Mouse (Mus musculus): ENCODE results near the gene Slc2a1. TPM values are rescaled to one million over a fixed set of nuclear protein-coding genes. Genes with fewer than 3 reads are reported as not detected.

Gene Slc2a1
- polyA plus RNA-seq, 1 experiment from 2014 or later: 94.4 TPM

GRCm38 (mm10) chr4:119183525-119183924 lies 75.0 kb downstream of the Slc2a1 start:
- Histone ChIP-seq H3K9ac (replicated peaks; ENCODE audit: low read length) (no peak overlapping the region), H3K36me3 (ENCODE audit: control insufficient read depth, insufficient read depth, low read length) (no peaks in the 10 kb centered on the region), H3K9me3 (ENCODE audit: control insufficient read depth, low read length) (no peaks in the 10 kb centered on the region), H3K4me2 (ENCODE audit: low read length) (no peak overlapping the region), H3K27me3 (ENCODE audit: control insufficient read depth, insufficient read depth, low read length) (no peaks in the 10 kb centered on the region), H3K27ac (replicated peaks; ENCODE audit: low read depth, low read length) (no peak overlapping the region), H3K4me3 (replicated peaks; ENCODE audit: low read depth, low read length) (no peak overlapping the region), H3K4me1 (ENCODE audit: control insufficient read depth, insufficient read depth, low read length) (no peaks in the 10 kb centered on the region)
- ATAC-seq (ENCODE audit: low FRiP score, low TSS enrichment) (no peak), DNase-seq (no peak)
- 65% methylated on average over 1 of the region's 1 CpGs for WGBS

GRCm38 (mm10) chr4:119185771-119186170 lies 77.3 kb downstream of the Slc2a1 start:
- H3K4me1 ChIP-seq (ENCODE audit: control insufficient read depth, insufficient read depth, low read length): no peaks in the 10 kb centered on the region
- H3K27ac ChIP-seq (replicated peaks; ENCODE audit: low read depth, low read length): no peak overlapping the region
- ATAC-seq (ENCODE audit: low FRiP score, low TSS enrichment) (no peak), DNase-seq (no peak)
- no peak overlapping the region for H3K9ac ChIP-seq (replicated peaks; ENCODE audit: low read length)
- WGBS: 81% methylated on average over 4 of the region's 4 CpGs
- no peaks in the 10 kb centered on the region for H3K27me3 ChIP-seq (ENCODE audit: control insufficient read depth, insufficient read depth, low read length)
- H3K9me3 ChIP-seq (ENCODE audit: control insufficient read depth, low read length): no peaks in the 10 kb centered on the region
- no peaks in the 10 kb centered on the region for H3K36me3 ChIP-seq (ENCODE audit: control insufficient read depth, insufficient read depth, low read length)
- H3K4me3 ChIP-seq (replicated peaks; ENCODE audit: low read depth, low read length): no peak overlapping the region
- no peak overlapping the region for H3K4me2 ChIP-seq (ENCODE audit: low read length)

MicroRNAs encoded within 50 kb of the gene (microRNA counts, 519-probe panel; counts per million panel counts)
- not detected for microRNA mmu-miR-1957

Small RNAs within 50 kb of the gene (microRNA-seq; reads per million reads assigned to microRNA genes)
- gene Mir1957a: not detected

Other genes starting within 250 kb of the Slc2a1 start
- gene Olfr1331, start 244.1 kb upstream of the Slc2a1 start, polyA plus RNA-seq (2014; fragmentation: Nextera tagmentation; extraction: Ambion mirVana): not detected in 2 replicates
- not detected in 2 replicates for gene Olfr1330, start 220.1 kb upstream of the Slc2a1 start, polyA plus RNA-seq (2014; fragmentation: Nextera tagmentation; extraction: Ambion mirVana)
- not detected in 2 replicates for gene Olfr1329, start 191.2 kb upstream of the Slc2a1 start, polyA plus RNA-seq (2014; fragmentation: Nextera tagmentation; extraction: Ambion mirVana)
- not detected in 2 replicates for gene Olfr1328, start 170.1 kb upstream of the Slc2a1 start, polyA plus RNA-seq (2014; fragmentation: Nextera tagmentation; extraction: Ambion mirVana)
- not detected in 2 replicates for gene Lao1, start 147.1 kb upstream of the Slc2a1 start, polyA plus RNA-seq (2014; fragmentation: Nextera tagmentation; extraction: Ambion mirVana)
- gene Zfp691, start 65.5 kb downstream of the Slc2a1 start, polyA plus RNA-seq (2014; fragmentation: Nextera tagmentation; extraction: Ambion mirVana): 4.8 and 7.1 TPM in 2 replicates
- gene Ermap, start 81.3 kb downstream of the Slc2a1 start, polyA plus RNA-seq (2014; fragmentation: Nextera tagmentation; extraction: Ambion mirVana): 0.24 and 0.63 TPM in 2 replicates
- 253 and 300 TPM in 2 replicates for gene Svbp, start 86.6 kb downstream of the Slc2a1 start, polyA plus RNA-seq (2014; fragmentation: Nextera tagmentation; extraction: Ambion mirVana)
- 0.29 and 0.54 TPM in 2 replicates for gene Tmem269, start 109.5 kb downstream of the Slc2a1 start, polyA plus RNA-seq (2014; fragmentation: Nextera tagmentation; extraction: Ambion mirVana)
- 21.1 and 26.0 TPM in 2 replicates for gene AU022252, start 124.0 kb downstream of the Slc2a1 start, polyA plus RNA-seq (2014; fragmentation: Nextera tagmentation; extraction: Ambion mirVana)
- gene P3h1, start 124.2 kb downstream of the Slc2a1 start, polyA plus RNA-seq (2014; fragmentation: Nextera tagmentation; extraction: Ambion mirVana): 10.1 TPM in 2 replicates
- 1.4 and 1.8 TPM in 2 replicates for gene Cldn19, start 146.7 kb downstream of the Slc2a1 start, polyA plus RNA-seq (2014; fragmentation: Nextera tagmentation; extraction: Ambion mirVana)
- gene Ybx1, start 185.9 kb downstream of the Slc2a1 start, polyA plus RNA-seq (2014; fragmentation: Nextera tagmentation; extraction: Ambion mirVana): 990 and 1,028 TPM in 2 replicates
- 57.6 and 60.0 TPM in 2 replicates for gene Ppih, start 211.8 kb downstream of the Slc2a1 start, polyA plus RNA-seq (2014; fragmentation: Nextera tagmentation; extraction: Ambion mirVana)

All from midbrain, embryonic 14.5 days (tissue).